Mouse (Mus musculus) CH12.LX (cell line): ENCODE measurements around the gene Akr1cl. TPM values are rescaled to one million over a fixed set of nuclear protein-coding genes. Genes with fewer than 3 reads are reported as not detected.
"Not testable (repeated sequence)": the region's sequence is repeated elsewhere in the genome, so short reads cannot be mapped to it uniquely, and the experiment has no call there.

ENCODE experiments used
- DNase-seq: peaks from one replicate; pipeline ENCODE4 v3.0.0-alpha.2; 2013; ENCODE audit errors: extremely low read depth
- H3K27ac ChIP-seq: 2 replicates; pipeline ENCODE4 v1.5.1; 2012; ENCODE audit warnings: low read depth, mild to moderate bottlenecking, control low read depth, moderate library complexity; ENCODE audit not compliant: insufficient read depth
- H3K27me3 ChIP-seq: replicated peaks from 2 replicates; pipeline ENCODE3; 2012; ENCODE audit warnings: inconsistent platforms
- H3K36me3 ChIP-seq, 2 experiments: replicated peaks in 1 of 2; 2 replicates each; pipeline versions ENCODE3 to v1.6.1; 2012; ENCODE audit warnings: inconsistent platforms in 1 of 2, low read length in 1 of 2, mild to moderate bottlenecking in 1 of 2, mixed read lengths in 1 of 2, moderate library complexity in 1 of 2; ENCODE audit not compliant: control insufficient read depth in 1 of 2, insufficient read depth in 1 of 2
- H3K4me1 ChIP-seq, 2 experiments: 2 replicates each; pipeline ENCODE4 v1.6.1; 2012; ENCODE audit warnings: inconsistent platforms in 1 of 2, moderate library complexity in 1 of 2; ENCODE audit not compliant: insufficient read depth in 2 of 2, control insufficient read depth in 1 of 2
- H3K4me2 ChIP-seq: 2 replicates; pipeline ENCODE4 v1.6.1; 2012; ENCODE audit warnings: low read depth, mild to moderate bottlenecking, control low read depth; ENCODE audit not compliant: poor library complexity, insufficient read depth, severe bottlenecking
- H3K4me3 ChIP-seq, 3 experiments: fragments of 150-350 bp in 1 of 3; sonication (generic) in 1 of 3; replicated peaks in 1 of 3; 2 replicates each; pipeline versions ENCODE3 to v1.5.1; 2011 to 2012; ENCODE audit warnings: low read depth in 2 of 3, low read length in 2 of 3, mild to moderate bottlenecking in 2 of 3, moderate library complexity in 2 of 3, control low read depth in 1 of 3, improper control_type of control experiment in 1 of 3, inconsistent platforms in 1 of 3, mixed read lengths in 1 of 3; ENCODE audit not compliant: poor library complexity in 1 of 3
- H3K79me2 ChIP-seq: replicated peaks from 2 replicates; pipeline ENCODE4 v1.6.1; 2012; ENCODE audit warnings: mild to moderate bottlenecking, moderate library complexity; ENCODE audit not compliant: control insufficient read depth, poor library complexity, insufficient read depth, severe bottlenecking; ENCODE audit errors: extremely low read depth
- H3K9ac ChIP-seq: 2 replicates; pipeline ENCODE4 v1.6.1; 2012; ENCODE audit warnings: low read depth, mild to moderate bottlenecking, control low read depth, moderate library complexity; ENCODE audit not compliant: insufficient read depth
- H3K9me3 ChIP-seq: replicated peaks from 2 replicates; pipeline ENCODE3; 2012; ENCODE audit warnings: low read length, inconsistent platforms, mixed read lengths
- EP300 ChIP-seq: IDR thresholded peaks from 2 replicates; pipeline ENCODE4 v1.6.1; 2011; ENCODE audit warnings: low read length, improper control_type of control experiment
- ETS1 ChIP-seq: conservative IDR thresholded peaks from 2 replicates; pipeline ENCODE4 v1.6.1; 2012; ENCODE audit warnings: low read depth, mild to moderate bottlenecking, inconsistent platforms, low read length, improper control_type of control experiment, moderate library complexity
- GABPA ChIP-seq: IDR thresholded peaks from 2 replicates; pipeline ENCODE4 v1.6.1; 2012; ENCODE audit warnings: low read depth, low read length, improper control_type of control experiment, inconsistent platforms; ENCODE audit not compliant: insufficient replicate concordance
- IRF4 ChIP-seq: IDR thresholded peaks from 2 replicates; pipeline ENCODE4 v1.6.1; 2014; ENCODE audit warnings: low read depth, mild to moderate bottlenecking, inconsistent platforms, low read length, improper control_type of control experiment
- JUN ChIP-seq: IDR thresholded peaks from 2 replicates; pipeline ENCODE4 v1.6.1; 2011; ENCODE audit warnings: low read depth, mild to moderate bottlenecking, low read length, improper control_type of control experiment, moderate library complexity; ENCODE audit not compliant: insufficient read depth
- JUND ChIP-seq: conservative IDR thresholded peaks from 2 replicates; pipeline ENCODE4 v1.6.1; 2011; ENCODE audit warnings: low read depth, low read length, improper control_type of control experiment
- MAFK ChIP-seq: IDR thresholded peaks from 2 replicates; pipeline ENCODE4 v1.6.1; 2011; ENCODE audit warnings: low read length, improper control_type of control experiment; ENCODE audit not compliant: insufficient replicate concordance
- MAX ChIP-seq: IDR thresholded peaks from 2 replicates; pipeline ENCODE4 v1.6.1; 2011; ENCODE audit warnings: low read length, improper control_type of control experiment
- MEF2A ChIP-seq: IDR thresholded peaks from 2 replicates; pipeline ENCODE4 v1.6.1; 2014; ENCODE audit warnings: low read depth, mild to moderate bottlenecking, inconsistent platforms, low read length, improper control_type of control experiment, borderline replicate concordance
- PAX5 ChIP-seq: IDR thresholded peaks from 2 replicates; pipeline ENCODE4 v1.6.1; 2012; ENCODE audit warnings: low read length, inconsistent platforms, mixed read lengths
- POLR2AphosphoS2 ChIP-seq: IDR thresholded peaks from 2 replicates; pipeline ENCODE4 v1.6.1; 2011; ENCODE audit warnings: low read depth, low read length, improper control_type of control experiment
- RAD21 ChIP-seq: IDR thresholded peaks from 2 replicates; pipeline ENCODE4 v1.6.1; 2011; ENCODE audit warnings: low read depth, mild to moderate bottlenecking, low read length, improper control_type of control experiment, moderate library complexity
- SIN3A ChIP-seq: IDR thresholded peaks from 2 replicates; pipeline ENCODE4 v1.6.1; 2012; ENCODE audit warnings: low read length, improper control_type of control experiment, inconsistent platforms
- TBP ChIP-seq: conservative IDR thresholded peaks from 2 replicates; pipeline ENCODE4 v1.6.1; 2011; ENCODE audit warnings: low read depth, low read length, improper control_type of control experiment
- TCF12 ChIP-seq: IDR thresholded peaks from 2 replicates; pipeline ENCODE4 v1.6.1; 2014; ENCODE audit warnings: low read depth, mild to moderate bottlenecking, inconsistent platforms, low read length, improper control_type of control experiment
- UBTF ChIP-seq: IDR thresholded peaks from 2 replicates; pipeline ENCODE4 v1.6.1; 2012; ENCODE audit warnings: low read depth, mild to moderate bottlenecking, inconsistent platforms, low read length, improper control_type of control experiment, moderate library complexity
- USF1 ChIP-seq: IDR thresholded peaks from 2 replicates; pipeline ENCODE4 v1.6.1; 2014; ENCODE audit warnings: low read depth, mild to moderate bottlenecking, inconsistent platforms, low read length, improper control_type of control experiment
- USF2 ChIP-seq: conservative IDR thresholded peaks from 2 replicates; pipeline ENCODE4 v1.6.1; 2011; ENCODE audit warnings: low read depth, low read length, improper control_type of control experiment
- ZNF384 ChIP-seq: IDR thresholded peaks from 2 replicates; pipeline ENCODE4 v1.6.1; 2012; ENCODE audit warnings: low read depth, low read length, improper control_type of control experiment, inconsistent platforms
- dilution Hi-C: fragments of 300-500 bp; cut with MboI; formaldehyde crosslinking; loops from 2 replicates; pipeline ENCODE4 v1.14.3; 2020; ENCODE audit warnings: low sequenced_read_pairs; ENCODE audit not compliant: extremely low pct_unique_long_range_greater_than_20kb, extremely low pct_ligation_motif_present
- in situ Hi-C: fragments of 300-500 bp; cut with MboI; formaldehyde crosslinking; loops from 3 replicates; pipeline ENCODE4 v1.14.3; 2019; ENCODE audit warnings: low sequenced_read_pairs, low pct_ligation_motif_present, low pct_unique_long_range_greater_than_20kb, mixed read lengths
- polyA plus RNA-seq: library from polyadenylated mRNA; unstranded; fragments of >175 nt; gene quantifications from 2 replicates; pipeline ENCODE4 v1.2.1, GENCODE M21; 2012; ENCODE audit warnings: low read depth; ENCODE audit not compliant: insufficient read length
- total RNA-seq, 2 experiments: library from RNA; depleted of rRNA; stranded (reverse); fragments of 300-350 nt in 1 of 2; fragments of >200 nt in 1 of 2; gene quantifications; 2 replicates each; pipeline ENCODE4 v1.2.3; 2012 to 2014

The Akr1cl gene
- total and polyA plus RNA-seq, 3 experiments, result not detected

- TF ChIP-seq USF1 (no peak), GABPA (no peak), ETS1 (no peak), PAX5 (no peak), USF2 (no peak), JUN (no peak), TBP (no peak), MEF2A (no peak), MAX (no peak), EP300 (no peak), MAFK (no peak), POLR2AphosphoS2 (no peak)
- in situ Hi-C loops (no loop called here), dilution Hi-C loops (no loop called here)
- H3K9ac ChIP-seq, result no peak overlapping the region
- no peaks in the 10 kb centered on the region for H3K36me3 ChIP-seq
- H3K27ac ChIP-seq, result no peak overlapping the region
- DNase-seq, result peak; percentile 17
- H3K4me3 ChIP-seq, result no peak overlapping the region
- peaks cover 0 to 15% of the 10 kb centered on the region in 2 experiments; a peak in 3 of 4 replicates for H3K4me1 ChIP-seq
- no peaks in the 10 kb centered on the region for H3K27me3 ChIP-seq
- peaks cover 2% of the 10 kb centered on the region for H3K9me3 ChIP-seq
- H3K4me2 ChIP-seq, result no peak overlapping the region
- no peaks in the 10 kb centered on the region for H3K79me2 ChIP-seq
These were observed 19.6 kb upstream of the Akr1cl start for GRCm38 (mm10) chr1:65052140-65052539.

- Histone ChIP-seq H3K4me2 (no peak overlapping the region), H3K9me3 (peaks cover 2% of the 10 kb centered on the region), H3K4me3 (no peak overlapping the region), H3K27me3 (no peaks in the 10 kb centered on the region), H3K9ac (no peak overlapping the region), H3K36me3 (no peaks in the 10 kb centered on the region), H3K27ac (no peak overlapping the region), H3K4me1 (peaks cover 0 to 15% of the 10 kb centered on the region in 2 experiments; a peak in 3 of 4 replicates), H3K79me2 (no peaks in the 10 kb centered on the region)
- no peak for TF ChIP-seq ZNF384
- no peak for TF ChIP-seq TCF12
- no peak for TF ChIP-seq POLR2AphosphoS2
- TF ChIP-seq RAD21, result no peak
- no peak for TF ChIP-seq JUND
- TF ChIP-seq MEF2A, result no peak
- TF ChIP-seq UBTF, result no peak
- no peak for TF ChIP-seq SIN3A
- no peak for TF ChIP-seq MAX
- TF ChIP-seq IRF4, result no peak
- dilution Hi-C loops (no loop called here), in situ Hi-C loops (no loop called here)
- peak; percentile 17 for DNase-seq
These were observed 19.1 kb upstream of the Akr1cl start for GRCm38 (mm10) chr1:65051696-65052095.

- H3K27me3 ChIP-seq, H3K9ac ChIP-seq, DNase-seq, H3K9me3 ChIP-seq, H3K36me3 ChIP-seq, H3K4me2 ChIP-seq, H3K79me2 ChIP-seq, H3K4me3 ChIP-seq, dilution Hi-C loops, H3K27ac ChIP-seq, in situ Hi-C loops: not testable (repeated sequence)
- peaks cover 0 to 15% of the 10 kb centered on the region in 2 experiments; a peak in 3 of 4 replicates for H3K4me1 ChIP-seq
These were observed 18.4 kb upstream of the Akr1cl start, which contains the start of gene Cryge for GRCm38 (mm10) chr1:65050952-65051351. Gene Cryge, minus strand, starts transcription at chr1:65051149.
